In the genomic region with DNA sequence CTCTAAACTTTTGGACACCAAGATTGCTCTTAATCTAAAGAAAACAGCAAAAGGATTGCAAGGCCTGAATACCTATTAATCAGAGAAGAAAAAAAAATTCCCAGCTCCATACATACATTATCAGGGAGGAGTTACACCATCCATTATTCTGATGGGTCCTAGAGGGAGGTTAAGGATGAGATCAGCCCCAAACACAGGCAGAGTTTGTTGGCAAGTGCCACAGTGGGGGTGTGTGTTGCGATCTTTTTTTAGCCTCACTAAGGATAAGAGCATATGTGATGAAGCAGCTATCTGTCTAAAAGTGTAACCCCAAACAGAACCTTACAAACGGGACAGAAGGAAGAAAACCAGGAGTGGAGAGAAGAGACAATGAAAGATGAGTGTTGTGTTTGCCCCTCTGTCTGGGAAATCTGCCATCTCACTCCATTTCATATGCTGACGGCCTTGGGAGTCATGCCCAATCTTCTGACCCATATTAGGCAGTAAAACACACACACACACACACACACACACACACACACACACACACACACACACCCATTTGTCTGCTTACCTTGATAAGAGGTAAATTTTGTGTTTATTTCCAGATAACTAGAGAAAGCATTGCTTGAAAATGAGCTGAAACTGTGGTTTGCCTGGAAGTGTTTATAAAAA, we compare ENCODE assay signal across 11 mouse cellular contexts.
DNase-seq lines count a peak whose midpoint lies in the region; ATAC-seq and TF ChIP-seq lines count a peak whose summit lies in the region.
"Had no signal": no experiment of that assay in that cellular context is flagged by ENCODE, and none has a peak within 500 bp of the region (broad histone marks: within the 10 kb centered on the region; RNA-seq: fewer than 3 reads in every experiment).

No protein-coding gene starts in this region.

- H3K4me2 ChIP-seq in intestine, embryonic 15.5 days (replicated peaks), result no peak overlapping the region
- H3K4me2 ChIP-seq in intestine, postnatal 0 days (replicated peaks; ENCODE audit: low read depth), result no peak overlapping the region
- H3K4me2 ChIP-seq in heart, embryonic 16.5 days (ENCODE audit: low read depth, low read length), result peak overlapping the region; percentile 38; the same call in 1 of the 2 replicates
- H3K4me2 ChIP-seq in liver, embryonic 11.5 days, result no peak overlapping the region
- H3K4me2 ChIP-seq: hindbrain, embryonic 12.5 days had no signal

- no peaks in the 10 kb centered on the region for H3K27me3 ChIP-seq in intestine, embryonic 15.5 days (replicated peaks)
- H3K27me3 ChIP-seq in intestine, postnatal 0 days (replicated peaks; ENCODE audit: control insufficient read depth, insufficient read depth, low read length), result no peaks in the 10 kb centered on the region
- H3K27me3 ChIP-seq in heart, embryonic 16.5 days (ENCODE audit: control insufficient read depth, insufficient read depth, low read length), result no peaks in the 10 kb centered on the region
- H3K27me3 ChIP-seq in liver, embryonic 11.5 days (replicated peaks; ENCODE audit: control insufficient read depth, insufficient read depth, low read length), result no peaks in the 10 kb centered on the region
- H3K27me3 ChIP-seq: hindbrain, embryonic 12.5 days had no signal

- peak; percentile 7 for DNase-seq in MN1 (ENCODE audit: low spot score)
- DNase-seq in adrenal gland, adult 2 months, result peak; percentile 82
- DNase-seq in spleen, postnatal 4 days (ENCODE audit: low spot score in 2 of 2), result no peak
- DNase-seq in embryo, embryonic 9.5 days (ENCODE audit: extremely low spot score), result no peak
- DNase-seq in liver, embryonic 11.5 days (ENCODE audit: low spot score), result no peak
- DNase-seq: kidney, postnatal 14 days; thymus, postnatal 14 days had no signal

- TF ChIP-seq CTCF in intestine, postnatal 0 days (IDR thresholded peaks at IDR 0.05; ENCODE audit: low read depth), result no peak

- ATAC-seq in intestine, embryonic 15.5 days, result peak; percentile 62; the same call in 1 of the 2 replicates
- ATAC-seq in intestine, postnatal 0 days, result no peak
- ATAC-seq in heart, embryonic 16.5 days (replicated peaks; ENCODE audit: extremely low read depth, insufficient read depth, low FRiP score), result peak; percentile 87
- no peak for ATAC-seq in liver, embryonic 11.5 days (replicated peaks; ENCODE audit: low FRiP score)

- 40% methylated on average over 3 of the region's 3 CpGs for WGBS in intestine, embryonic 15.5 days
- 43% methylated on average over 3 of the region's 3 CpGs for WGBS in intestine, postnatal 0 days
- 16% methylated on average over 3 of the region's 3 CpGs for WGBS in heart, embryonic 16.5 days
- WGBS in liver, embryonic 11.5 days, result 52% methylated on average over 3 of the region's 3 CpGs

- no peak overlapping the region for H3K9ac ChIP-seq in intestine, embryonic 15.5 days
- H3K9ac ChIP-seq in intestine, postnatal 0 days (ENCODE audit: low read depth, low read length), result no peak overlapping the region
- no peak overlapping the region for H3K9ac ChIP-seq in heart, embryonic 16.5 days (ENCODE audit: low read length)
- no peak overlapping the region for H3K9ac ChIP-seq in liver, embryonic 11.5 days (ENCODE audit: low read depth, low read length)
- H3K9ac ChIP-seq: hindbrain, embryonic 12.5 days had no signal

- no peaks in the 10 kb centered on the region for H3K9me3 ChIP-seq in intestine, embryonic 15.5 days
- no peaks in the 10 kb centered on the region for H3K9me3 ChIP-seq in intestine, postnatal 0 days (ENCODE audit: control insufficient read depth)
- no peaks in the 10 kb centered on the region for H3K9me3 ChIP-seq in heart, embryonic 16.5 days (replicated peaks; ENCODE audit: control insufficient read depth, low read length)
- H3K9me3 ChIP-seq in liver, embryonic 11.5 days (ENCODE audit: control insufficient read depth, low read length), result no peaks in the 10 kb centered on the region
- H3K9me3 ChIP-seq: hindbrain, embryonic 12.5 days had no signal

- H3K4me1 ChIP-seq in intestine, embryonic 15.5 days (replicated peaks), result no peaks in the 10 kb centered on the region
- no peaks in the 10 kb centered on the region for H3K4me1 ChIP-seq in intestine, postnatal 0 days (replicated peaks; ENCODE audit: control insufficient read depth, insufficient read depth, low read length)
- H3K4me1 ChIP-seq in heart, embryonic 16.5 days (ENCODE audit: control insufficient read depth, insufficient read depth, low read length), result peaks cover 21% of the 10 kb centered on the region
- no peaks in the 10 kb centered on the region for H3K4me1 ChIP-seq in liver, embryonic 11.5 days (replicated peaks; ENCODE audit: control insufficient read depth, insufficient read depth, low read length)
- H3K4me1 ChIP-seq: hindbrain, embryonic 12.5 days had no signal

- 0 out of 2 replicates have a peak overlapping the region, but pooled peaks have one; percentile 3 for H3K27ac ChIP-seq in intestine, embryonic 15.5 days
- no peak overlapping the region for H3K27ac ChIP-seq in intestine, postnatal 0 days (ENCODE audit: low read depth, low read length)
- peak overlapping the region; percentile 76 for H3K27ac ChIP-seq in heart, embryonic 16.5 days (ENCODE audit: low read length)
- H3K27ac ChIP-seq in liver, embryonic 11.5 days (ENCODE audit: low read depth, low read length), result no peak overlapping the region
- H3K27ac ChIP-seq: hindbrain, embryonic 12.5 days had no signal

- H3K36me3 ChIP-seq in intestine, embryonic 15.5 days, result no peaks in the 10 kb centered on the region
- H3K36me3 ChIP-seq in intestine, postnatal 0 days (ENCODE audit: control insufficient read depth, insufficient read depth), result no peaks in the 10 kb centered on the region
- H3K36me3 ChIP-seq in heart, embryonic 16.5 days (ENCODE audit: control insufficient read depth, insufficient read depth), result no peaks in the 10 kb centered on the region
- no peaks in the 10 kb centered on the region for H3K36me3 ChIP-seq in liver, embryonic 11.5 days (ENCODE audit: control insufficient read depth, insufficient read depth, low read length)
- H3K36me3 ChIP-seq: hindbrain, embryonic 12.5 days had no signal

- no peak overlapping the region for H3K4me3 ChIP-seq in intestine, embryonic 15.5 days (replicated peaks)
- H3K4me3 ChIP-seq in intestine, postnatal 0 days (ENCODE audit: low read depth, low read length), result no peak overlapping the region
- no peak overlapping the region for H3K4me3 ChIP-seq in heart, embryonic 16.5 days (ENCODE audit: low read length)
- H3K4me3 ChIP-seq in liver, embryonic 11.5 days (ENCODE audit: low read depth, low read length), result no peak overlapping the region
- H3K4me3 ChIP-seq: hindbrain, embryonic 12.5 days had no signal

Comparison
In these comparisons a context has a peak if more than half of its experiments do, and no peak if none do; other contexts are left out.
1. ATAC-seq: peak in intestine, embryonic 15.5 days (single experiment) and heart, embryonic 16.5 days (single experiment); none in intestine, postnatal 0 days (single experiment) and liver, embryonic 11.5 days (single experiment).
2. H3K27ac ChIP-seq: peak in intestine, embryonic 15.5 days (single experiment) and heart, embryonic 16.5 days (single experiment); none in intestine, postnatal 0 days (single experiment) and liver, embryonic 11.5 days (single experiment).
3. DNase-seq: peak in MN1 (single experiment) and adrenal gland, adult 2 months (single experiment); none in spleen, postnatal 4 days (0 of 2), embryo, embryonic 9.5 days (single experiment) and liver, embryonic 11.5 days (single experiment).